Mouse (Mus musculus): ENCODE measurements around the gene BC049715. TPM values are rescaled to one million over a fixed set of nuclear protein-coding genes. Genes with fewer than 3 reads are reported as not detected.

Gene BC049715
- total RNA-seq, 2 experiments from 2014 or later: 0.45 to 1.0 TPM

DNA sequence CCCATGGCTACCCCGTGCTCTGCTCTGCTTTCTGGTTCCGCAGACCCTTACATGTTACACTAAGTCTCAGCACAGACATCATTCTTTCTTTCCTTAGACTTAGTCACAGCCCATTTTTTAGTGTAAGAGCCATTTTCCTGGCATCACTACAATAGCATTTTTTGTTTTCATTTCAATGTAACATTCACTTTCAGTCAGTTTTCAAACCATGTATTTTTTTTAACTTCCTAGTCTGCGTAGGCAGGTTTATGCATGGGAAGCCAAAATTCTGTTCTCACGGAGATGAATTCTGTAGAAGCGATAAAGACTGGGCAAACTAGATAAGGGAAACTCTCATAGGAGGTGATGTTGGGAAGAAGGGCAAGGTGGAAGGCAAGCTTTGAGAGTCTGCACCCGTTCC, 62.1 kb downstream of the BC049715 start:
- no peak for DNase-seq (ENCODE audit: low spot score in 2 of 2)

Small RNAs within 50 kb of the gene (microRNA-seq; reads per million reads assigned to microRNA genes)
- gene Gm44364 (ENCODE audit: borderline number of aligned reads in 2 of 2): 0 reads per million in 2 experiments

Other genes starting within 250 kb of the BC049715 start
- 10 to 100 TPM; 32.2 to 75.7 TPM for gene Plbd1, start 165.7 kb upstream of the BC049715 start, total RNA-seq (2021)
- under 1 TPM in 1 of 2 experiments, not detected in 1; 0.06 TPM for gene Gucy2c, start 45.9 kb upstream of the BC049715 start, total RNA-seq (2021)
- 1 to 10 TPM; 8.6 to 8.9 TPM for gene Hist4h4, start 23.2 kb upstream of the BC049715 start, total RNA-seq (2021)
- 100 to 1,000 TPM; 104 to 207 TPM for gene H2afj, start 19.4 kb upstream of the BC049715 start, total RNA-seq (2021)
- 10 to 100 TPM; 72.0 to 77.7 TPM for gene Wbp11, start 607 bp downstream of the BC049715 start, total RNA-seq (2021)
- under 1 TPM; 0.23 to 0.32 TPM for gene Smco3, start 7.8 kb downstream of the BC049715 start, total RNA-seq (2021)
- 1 to 10 TPM; 3.0 TPM for gene Art4, start 30.1 kb downstream of the BC049715 start, total RNA-seq (2021)
- gene Mgp, start 48.2 kb downstream of the BC049715 start, total RNA-seq (2021): 100 to 1,000 TPM; 192 to 202 TPM
- not detected for gene Erp27, start 94.6 kb downstream of the BC049715 start, total RNA-seq (2021)
- gene Pde6h, start 96.2 kb downstream of the BC049715 start, total RNA-seq (2021): not detected
- 10 to 100 TPM; 20.0 to 25.7 TPM for gene Arhgdib, start 114.3 kb downstream of the BC049715 start, total RNA-seq (2021)

Measured in adrenal gland, adult 18-20 months (tissue).